Mouse (Mus musculus): ENCODE results near the gene Nkrf. TPM values are rescaled to one million over a fixed set of nuclear protein-coding genes. Genes with fewer than 3 reads are reported as not detected.

The Nkrf gene
- total RNA-seq, 2 experiments from 2014 or later: 1.1 to 5.0 TPM

GRCm38 (mm10) chrX:36864609-36865328 is 37.9 kb downstream of the Nkrf start:
- no peak for ATAC-seq (replicated peaks; ENCODE audit: low FRiP score, poor library complexity, severe bottlenecking)

GRCm38 (mm10) chrX:36863766-36864608 is 38.7 kb downstream of the Nkrf start:
- peak; percentile 100 for ATAC-seq (replicated peaks; ENCODE audit: low FRiP score, poor library complexity, severe bottlenecking)

- ATAC-seq (replicated peaks; ENCODE audit: low FRiP score, poor library complexity, severe bottlenecking): no peak
Measured at GRCm38 (mm10) chrX:36852631-36853030, 50.1 kb downstream of the Nkrf start.

GRCm38 (mm10) chrX:36847152-36847551 is 55.5 kb downstream of the Nkrf start:
- no peak for ATAC-seq (replicated peaks; ENCODE audit: low FRiP score, poor library complexity, severe bottlenecking)

DNA sequence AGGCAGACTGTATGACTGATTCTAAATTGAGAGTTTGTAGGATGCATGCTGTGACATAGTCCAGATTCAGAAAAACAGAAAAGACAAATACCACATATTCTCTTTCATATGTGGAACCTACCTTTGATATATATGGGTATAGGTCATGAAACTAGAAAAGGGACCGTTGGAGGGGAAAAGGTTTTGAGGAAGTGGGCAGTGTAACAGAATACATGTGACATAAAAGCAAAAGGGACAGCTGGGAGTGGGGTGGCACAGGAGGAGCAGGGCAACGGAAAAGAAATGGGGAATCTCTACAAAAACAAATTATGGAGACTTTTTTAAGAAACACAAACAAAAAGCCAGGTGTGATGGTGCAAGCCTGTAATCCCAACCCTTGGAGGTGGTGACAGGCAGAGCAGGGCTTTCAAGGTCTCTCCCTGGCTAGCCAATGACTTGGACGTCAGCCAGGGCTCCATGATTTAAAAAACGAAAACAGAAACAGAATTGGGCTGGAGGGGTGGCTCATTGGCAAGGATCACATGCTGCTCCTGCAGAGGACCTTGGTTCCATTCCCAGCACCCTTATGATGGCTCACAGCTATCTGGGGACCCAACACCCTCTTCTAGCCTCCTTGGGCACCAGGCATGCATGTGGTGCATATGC is 59.2 kb downstream of the Nkrf start:
- ATAC-seq (replicated peaks; ENCODE audit: low FRiP score, poor library complexity, severe bottlenecking): no peak

DNA sequence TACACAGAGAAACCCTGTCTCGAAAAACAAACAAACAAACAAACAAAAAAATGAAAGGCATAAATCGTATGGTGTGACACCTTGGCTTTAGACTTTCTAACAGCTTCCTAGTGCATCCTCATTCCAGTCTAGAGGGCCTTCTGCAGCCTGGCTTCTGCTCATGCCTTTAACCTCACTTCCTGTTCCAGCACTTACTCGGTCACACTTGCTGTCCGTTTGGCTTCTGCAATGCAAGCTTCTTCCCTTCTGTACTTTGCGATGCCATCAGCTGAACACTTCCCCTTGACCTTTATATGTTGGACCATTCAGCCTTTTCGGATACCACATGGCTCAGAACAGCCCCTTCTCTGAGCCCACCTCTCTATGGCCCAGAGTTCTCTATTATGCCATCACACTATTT is 61.0 kb downstream of the Nkrf start:
- no peak for ATAC-seq (replicated peaks; ENCODE audit: low FRiP score, poor library complexity, severe bottlenecking)

- no peak for ATAC-seq (replicated peaks; ENCODE audit: low FRiP score, poor library complexity, severe bottlenecking)
Measured at GRCm38 (mm10) chrX:36839391-36839790, 63.3 kb downstream of the Nkrf start.

Other genes starting within 250 kb of the Nkrf start
- not detected in 2 replicates for gene Slc25a43, start 159.2 kb downstream of the Nkrf start, total RNA-seq (2015; ENCODE audit: low replicate concordance)
- not detected in 2 replicates for gene Slc25a43, start 159.2 kb downstream of the Nkrf start, total RNA-seq (2017; ENCODE audit: low replicate concordance)
- gene Slc25a5, start 107.2 kb downstream of the Nkrf start, total RNA-seq (2015; ENCODE audit: low replicate concordance): 208 and 285 TPM in 2 replicates
- gene Slc25a5, start 107.2 kb downstream of the Nkrf start, total RNA-seq (2017; ENCODE audit: low replicate concordance): 144 and 176 TPM in 2 replicates
- gene Ube2a, start 29.0 kb downstream of the Nkrf start, total RNA-seq (2015; ENCODE audit: low replicate concordance): 31.4 and 78.0 TPM in 2 replicates
- 13.8 and 20.5 TPM in 2 replicates for gene Ube2a, start 29.0 kb downstream of the Nkrf start, total RNA-seq (2017; ENCODE audit: low replicate concordance)
- gene C330007P06Rik, start 28.8 kb downstream of the Nkrf start, total RNA-seq (2015; ENCODE audit: low replicate concordance): 12.3 and 31.4 TPM in 2 replicates
- 28.6 and 39.3 TPM in 2 replicates for gene C330007P06Rik, start 28.8 kb downstream of the Nkrf start, total RNA-seq (2017; ENCODE audit: low replicate concordance)
- gene Sept6, start 88.9 kb upstream of the Nkrf start, total RNA-seq (2015; ENCODE audit: low replicate concordance): 10.5 and 18.4 TPM in 2 replicates
- gene Sept6, start 88.9 kb upstream of the Nkrf start, total RNA-seq (2017; ENCODE audit: low replicate concordance): 3.9 and 6.8 TPM in 2 replicates
- gene Sowahd, start 145.9 kb upstream of the Nkrf start, total RNA-seq (2015; ENCODE audit: low replicate concordance): not detected in 2 replicates
- not detected in 2 replicates for gene Sowahd, start 145.9 kb upstream of the Nkrf start, total RNA-seq (2017; ENCODE audit: low replicate concordance)
- gene Rpl39, start 182.5 kb upstream of the Nkrf start, total RNA-seq (2015; ENCODE audit: low replicate concordance): 436 and 515 TPM in 2 replicates
- 335 and 802 TPM in 2 replicates for gene Rpl39, start 182.5 kb upstream of the Nkrf start, total RNA-seq (2017; ENCODE audit: low replicate concordance)
- gene Upf3b, start 207.4 kb upstream of the Nkrf start, total RNA-seq (2015; ENCODE audit: low replicate concordance): 55.1 and 75.5 TPM in 2 replicates
- gene Upf3b, start 207.4 kb upstream of the Nkrf start, total RNA-seq (2017; ENCODE audit: low replicate concordance): 74.7 and 95.0 TPM in 2 replicates
- 6.8 and 14.3 TPM in 2 replicates for gene Nkap, start 223.9 kb upstream of the Nkrf start, total RNA-seq (2015; ENCODE audit: low replicate concordance)
- gene Nkap, start 223.9 kb upstream of the Nkrf start, total RNA-seq (2017; ENCODE audit: low replicate concordance): 9.7 and 57.9 TPM in 2 replicates

Measured in erythroid progenitor cell, adult 5-6 weeks (primary cell).